Mouse (Mus musculus) kidney, adult 11 months (tissue): Measurements from ENCODE around the gene Gm13288.
"Not testable (repeated sequence)": the region's sequence is repeated elsewhere in the genome, so short reads cannot be mapped to it uniquely, and the experiment has no call there.

Source experiments
- DNase-seq: peaks from one replicate; pipeline ENCODE4 v3.0.0; 2022

Gm13288 gene

DNA sequence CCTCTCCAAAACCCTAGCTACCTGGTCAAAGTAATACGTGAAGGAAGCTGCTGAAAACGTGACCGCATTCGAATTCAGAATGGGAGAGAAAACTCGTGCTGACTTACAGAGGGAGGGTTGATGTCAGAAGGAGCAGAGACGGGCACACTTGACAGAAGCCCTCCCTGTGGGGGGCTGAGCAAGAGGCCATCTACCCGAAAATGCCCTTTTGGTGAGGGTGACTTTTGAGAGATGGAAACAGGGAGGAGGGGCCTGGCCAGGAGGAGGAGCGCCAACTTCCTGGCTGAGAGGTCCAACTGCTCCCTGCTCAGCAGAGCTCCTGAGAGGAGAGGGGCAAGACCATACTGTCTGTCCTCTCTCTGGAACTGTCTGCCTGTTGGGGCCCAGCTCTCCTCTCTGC lies at the start of gene Gm13288:
Gene Gm13288 (plus strand): TSS at position 301 of the 400 bp plus-strand sequence.
- not testable (repeated sequence) for DNase-seq

DNA sequence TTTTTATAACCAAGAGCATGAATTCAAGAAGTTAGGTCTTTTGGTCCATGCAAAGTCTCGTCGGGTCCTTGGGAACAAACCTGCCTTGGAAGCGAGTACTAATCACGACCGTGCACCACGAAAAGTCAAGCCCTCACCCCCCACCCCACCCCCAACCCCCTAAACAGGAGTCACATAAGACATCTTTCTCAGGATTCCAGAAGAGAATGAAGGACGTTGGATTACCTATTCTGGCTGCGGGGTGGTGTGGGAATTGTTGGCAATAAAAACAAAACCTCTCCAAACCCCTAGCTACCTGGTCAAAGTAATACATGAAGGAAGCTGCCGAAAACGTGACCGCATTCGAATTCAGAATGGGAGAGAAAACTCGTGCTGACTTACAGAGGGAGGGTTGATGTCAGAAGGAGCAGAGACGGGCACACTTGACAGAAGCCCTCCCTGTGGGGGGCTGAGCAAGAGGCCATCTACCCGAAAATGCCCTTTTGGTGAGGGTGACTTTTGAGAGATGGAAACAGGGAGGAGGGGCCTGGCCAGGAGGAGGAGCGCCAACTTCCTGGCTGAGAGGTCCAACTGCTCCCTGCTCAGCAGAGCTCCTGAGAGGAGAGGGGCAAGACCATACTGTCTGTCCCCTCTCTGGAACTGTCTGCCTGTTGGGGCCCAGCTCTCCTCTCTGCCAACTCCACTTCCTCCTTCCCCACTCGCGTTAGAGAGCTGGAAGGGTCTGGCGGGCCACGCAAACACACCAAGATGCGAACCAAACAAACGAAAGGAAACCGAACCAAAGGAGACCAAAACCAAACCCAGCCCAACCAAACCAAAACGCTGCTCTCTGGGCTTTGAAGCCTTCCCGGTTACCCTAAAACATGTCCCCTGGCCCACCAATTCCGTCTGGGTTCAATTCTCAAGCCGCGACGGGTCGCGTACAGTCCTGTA lies 48.5 kb upstream of the Gm13288 start:
- not testable (repeated sequence) for DNase-seq

DNA sequence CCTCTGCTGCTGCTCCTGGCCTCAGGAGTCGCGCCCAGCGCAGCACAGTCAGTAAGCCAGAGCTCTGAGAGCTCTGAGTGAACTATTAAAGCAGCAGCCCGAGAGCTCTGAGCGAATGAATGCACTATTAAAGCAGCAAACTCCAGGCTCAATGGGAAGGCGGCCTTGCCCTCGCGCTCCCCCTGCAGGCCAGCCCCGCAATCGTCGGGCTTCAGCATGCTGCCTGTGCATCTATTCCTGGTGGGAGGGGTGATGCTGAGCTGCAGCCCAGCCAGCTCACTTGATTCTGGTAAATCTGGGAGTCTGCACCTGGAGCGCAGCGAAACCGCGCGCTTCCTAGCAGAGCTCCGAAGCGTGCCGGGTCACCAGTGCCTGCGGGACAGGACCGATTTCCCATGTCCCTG lies 47.7 kb upstream of the Gm13288 start:
- peak; percentile 94 for DNase-seq

GRCm38 (mm10) chr4:88758751-88759150 lies 46.6 kb upstream of the Gm13288 start:
- DNase-seq, result peak; percentile 23

GRCm38 (mm10) chr4:88759610-88760268 lies 45.6 kb upstream of the Gm13288 start, which contains the start of gene Gm13283:
Gene Gm13283, plus strand, starts transcription at chr4:88760119.
- DNase-seq, result peak; percentile 37

DNA sequence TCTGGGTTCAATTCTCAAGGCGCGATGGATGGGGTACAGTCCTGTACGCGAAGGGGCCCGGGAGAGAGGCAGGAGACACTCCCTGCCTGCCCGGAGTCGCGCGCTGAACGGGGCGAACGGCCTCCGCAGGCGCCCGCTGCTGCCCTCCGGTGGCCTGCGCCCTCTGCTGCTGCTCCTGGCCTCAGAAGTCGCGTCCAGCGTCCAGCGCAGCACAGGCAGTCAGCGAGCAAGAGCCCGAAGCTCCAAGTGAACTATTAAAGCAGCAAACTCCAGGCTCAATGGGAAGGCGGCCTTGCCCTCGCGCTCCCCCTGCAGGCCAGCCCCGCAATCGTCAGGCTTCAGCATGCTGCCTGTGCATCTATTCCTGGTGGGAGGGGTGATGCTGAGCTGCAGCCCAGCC lies 44.9 kb upstream of the Gm13288 start:
- peak; percentile 87 for DNase-seq

- peak; percentile 69 for DNase-seq
These were observed 43.6 kb upstream of the Gm13288 start for GRCm38 (mm10) chr4:88761776-88762175.

DNA sequence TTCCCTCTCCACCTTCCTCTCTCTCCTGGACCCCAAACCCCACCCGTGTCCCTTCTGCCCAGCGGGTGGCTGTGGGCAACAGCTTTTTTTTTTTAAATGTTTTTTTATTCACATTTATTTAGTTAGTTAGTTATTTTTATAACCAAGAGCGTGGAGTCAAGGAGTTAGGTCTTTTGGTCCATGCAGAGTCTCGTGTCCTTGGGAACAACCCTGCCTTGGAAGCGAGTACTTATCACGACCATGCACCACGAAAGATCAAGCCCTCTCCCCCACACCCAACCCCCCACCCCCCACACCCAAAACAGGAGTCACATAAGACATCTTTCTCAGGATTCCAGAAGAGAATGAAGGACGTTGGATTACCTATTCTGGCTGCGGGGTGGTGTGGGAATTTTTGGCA lies 43.0 kb upstream of the Gm13288 start:
- peak; percentile 31 for DNase-seq

DNA sequence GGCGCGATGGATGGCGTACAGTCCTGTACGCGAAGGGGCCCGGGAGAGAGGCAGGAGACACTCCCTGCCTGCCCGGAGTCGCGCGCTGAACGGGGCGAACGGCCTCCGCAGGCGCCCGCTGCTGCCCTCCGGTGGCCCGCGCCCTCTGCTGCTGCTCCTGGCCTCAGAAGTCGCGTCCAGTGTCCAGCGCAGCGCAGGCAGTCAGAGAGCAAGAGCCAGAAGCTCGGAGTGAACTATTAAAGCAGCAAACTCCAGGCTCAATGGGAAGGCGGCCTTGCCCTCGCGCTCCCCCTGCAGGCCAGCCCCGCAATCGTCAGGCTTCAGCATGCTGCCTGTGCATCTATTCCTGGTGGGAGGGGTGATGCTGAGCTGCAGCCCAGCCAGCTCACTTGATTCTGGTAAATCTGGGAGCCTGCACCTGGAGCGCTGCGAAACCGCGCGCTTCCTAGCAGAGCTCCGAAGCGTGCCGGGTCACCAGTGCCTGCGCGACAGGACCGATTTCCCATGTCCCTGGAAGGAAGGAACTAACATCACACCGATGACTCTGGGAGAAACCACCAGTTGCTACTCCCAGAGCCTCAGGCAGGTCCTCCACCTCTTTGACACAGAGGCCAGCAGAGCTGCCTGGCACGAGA lies 41.8 kb upstream of the Gm13288 start:
- peak; percentile 82 for DNase-seq

GRCm38 (mm10) chr4:88773534-88773933 lies 31.8 kb upstream of the Gm13288 start, which contains the start of gene Gm13290:
Gene Gm13290, plus strand, starts transcription at chr4:88773834.
- not testable (repeated sequence) for DNase-seq

DNA sequence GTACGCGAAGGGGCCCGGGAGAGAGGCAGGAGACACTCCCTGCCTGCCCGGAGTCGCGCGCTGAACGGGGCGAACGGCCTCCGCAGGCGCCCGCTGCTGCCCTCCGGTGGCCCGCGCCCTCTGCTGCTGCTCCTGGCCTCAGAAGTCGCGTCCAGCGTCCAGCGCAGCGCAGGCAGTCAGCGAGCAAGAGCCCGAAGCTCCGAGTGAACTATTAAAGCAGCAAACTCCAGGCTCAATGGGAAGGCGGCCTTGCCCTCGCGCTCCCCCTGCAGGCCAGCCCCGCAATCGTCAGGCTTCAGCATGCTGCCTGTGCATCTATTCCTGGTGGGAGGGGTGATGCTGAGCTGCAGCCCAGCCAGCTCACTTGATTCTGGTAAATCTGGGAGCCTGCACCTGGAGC lies 28.7 kb upstream of the Gm13288 start, which contains the start of gene Gm13289:
Gene Gm13289 (plus strand): TSS at position 301 of the 400 bp plus-strand sequence.
- not testable (repeated sequence) for DNase-seq

- not testable (repeated sequence) for DNase-seq
These were observed 25.8 kb upstream of the Gm13288 start, which contains the start of gene Gm13272 for GRCm38 (mm10) chr4:88779550-88779949. Gene Gm13272, plus strand, starts transcription at chr4:88779850.

DNA sequence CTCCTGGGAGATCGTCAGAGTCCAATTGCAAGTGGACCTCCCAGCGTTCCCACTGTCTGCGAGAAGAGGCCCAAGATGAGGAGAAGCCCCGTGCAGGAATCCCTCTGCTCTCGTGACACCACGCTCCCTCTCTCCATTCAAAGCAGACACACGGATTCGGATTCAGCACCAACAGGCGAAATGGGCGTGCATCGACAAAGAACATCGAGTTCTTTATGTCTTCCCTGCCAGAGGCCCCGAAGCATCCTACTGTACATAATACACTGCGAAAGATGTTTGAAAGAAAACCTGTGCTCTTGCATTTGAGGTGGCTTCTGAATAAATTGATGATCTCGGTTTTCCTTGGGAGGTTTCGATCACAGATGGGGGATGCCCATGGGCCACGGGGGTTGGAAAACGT lies 25.0 kb upstream of the Gm13288 start:
- peak; percentile 8 for DNase-seq

DNA sequence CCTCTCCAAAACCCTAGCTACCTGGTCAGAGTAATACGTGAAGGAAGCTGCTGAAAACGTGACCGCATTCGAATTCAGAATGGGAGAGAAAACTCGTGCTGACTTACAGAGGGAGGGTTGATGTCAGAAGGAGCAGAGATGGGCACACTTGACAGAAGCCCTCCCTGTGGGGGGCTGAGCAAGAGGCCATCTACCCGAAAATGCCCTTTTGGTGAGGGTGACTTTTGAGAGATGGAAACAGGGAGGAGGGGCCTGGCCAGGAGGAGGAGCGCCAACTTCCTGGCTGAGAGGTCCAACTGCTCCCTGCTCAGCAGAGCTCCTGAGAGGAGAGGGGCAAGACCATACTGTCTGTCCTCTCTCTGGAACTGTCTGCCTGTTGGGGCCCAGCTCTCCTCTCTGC lies 23.5 kb upstream of the Gm13288 start, which contains the start of gene Ifnz:
Gene Ifnz (plus strand): TSS at position 301 of the 400 bp plus-strand sequence.
- DNase-seq, result not testable (repeated sequence)

DNA sequence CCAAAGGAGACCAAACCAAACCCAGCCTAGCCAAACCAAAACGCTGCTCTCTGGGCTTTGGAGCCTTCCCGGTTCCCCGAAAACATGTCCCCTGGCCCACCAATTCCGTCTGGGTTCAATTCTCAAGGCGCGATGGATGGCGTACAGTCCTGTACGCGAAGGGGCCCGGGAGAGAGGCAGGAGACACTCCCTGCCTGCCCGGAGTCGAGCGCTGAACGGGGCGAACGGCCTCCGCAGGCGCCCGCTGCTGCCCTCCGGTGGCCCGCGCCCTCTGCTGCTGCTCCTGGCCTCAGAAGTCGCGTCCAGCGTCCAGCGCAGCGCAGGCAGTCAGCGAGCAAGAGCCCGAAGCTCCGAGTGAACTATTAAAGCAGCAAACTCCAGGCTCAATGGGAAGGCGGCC lies 23.0 kb upstream of the Gm13288 start:
- peak; percentile 35 for DNase-seq

DNA sequence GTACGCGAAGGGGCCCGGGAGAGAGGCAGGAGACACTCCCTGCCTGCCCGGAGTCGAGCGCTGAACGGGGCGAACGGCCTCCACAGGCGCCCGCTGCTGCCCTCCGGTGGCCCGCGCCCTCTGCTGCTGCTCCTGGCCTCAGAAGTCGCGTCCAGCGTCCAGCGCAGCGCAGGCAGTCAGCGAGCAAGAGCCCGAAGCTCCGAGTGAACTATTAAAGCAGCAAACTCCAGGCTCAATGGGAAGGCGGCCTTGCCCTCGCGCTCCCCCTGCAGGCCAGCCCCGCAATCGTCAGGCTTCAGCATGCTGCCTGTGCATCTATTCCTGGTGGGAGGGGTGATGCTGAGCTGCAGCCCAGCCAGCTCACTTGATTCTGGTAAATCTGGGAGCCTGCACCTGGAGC lies 19.9 kb upstream of the Gm13288 start, which contains the start of gene Gm13276:
Gene Gm13276 (plus strand): TSS at position 301 of the 400 bp plus-strand sequence.
- not testable (repeated sequence) for DNase-seq

DNA sequence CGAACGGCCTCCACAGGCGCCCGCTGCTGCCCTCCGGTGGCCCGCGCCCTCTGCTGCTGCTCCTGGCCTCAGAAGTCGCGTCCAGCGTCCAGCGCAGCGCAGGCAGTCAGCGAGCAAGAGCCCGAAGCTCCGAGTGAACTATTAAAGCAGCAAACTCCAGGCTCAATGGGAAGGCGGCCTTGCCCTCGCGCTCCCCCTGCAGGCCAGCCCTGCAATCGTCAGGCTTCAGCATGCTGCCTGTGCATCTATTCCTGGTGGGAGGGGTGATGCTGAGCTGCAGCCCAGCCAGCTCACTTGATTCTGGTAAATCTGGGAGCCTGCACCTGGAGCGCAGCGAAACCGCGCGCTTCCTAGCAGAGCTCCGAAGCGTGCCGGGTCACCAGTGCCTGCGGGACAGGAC lies 16.9 kb upstream of the Gm13288 start, which contains the start of gene Gm13277:
Gene Gm13277 (plus strand): TSS at position 231 of the 400 bp plus-strand sequence.
- peak; percentile 79 for DNase-seq

DNA sequence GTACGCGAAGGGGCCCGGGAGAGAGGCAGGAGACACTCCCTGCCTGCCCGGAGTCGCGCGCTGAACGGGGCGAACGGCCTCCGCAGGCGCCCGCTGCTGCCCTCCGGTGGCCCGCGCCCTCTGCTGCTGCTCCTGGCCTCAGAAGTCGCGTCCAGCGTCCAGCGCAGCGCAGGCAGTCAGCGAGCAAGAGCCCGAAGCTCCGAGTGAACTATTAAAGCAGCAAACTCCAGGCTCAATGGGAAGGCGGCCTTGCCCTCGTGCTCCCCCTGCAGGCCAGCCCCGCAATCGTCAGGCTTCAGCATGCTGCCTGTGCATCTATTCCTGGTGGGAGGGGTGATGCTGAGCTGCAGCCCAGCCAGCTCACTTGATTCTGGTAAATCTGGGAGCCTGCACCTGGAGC lies 14.1 kb upstream of the Gm13288 start, which contains the start of gene Gm13278:
Gene Gm13278 (plus strand): TSS at position 301 of the 400 bp plus-strand sequence.
- not testable (repeated sequence) for DNase-seq

DNA sequence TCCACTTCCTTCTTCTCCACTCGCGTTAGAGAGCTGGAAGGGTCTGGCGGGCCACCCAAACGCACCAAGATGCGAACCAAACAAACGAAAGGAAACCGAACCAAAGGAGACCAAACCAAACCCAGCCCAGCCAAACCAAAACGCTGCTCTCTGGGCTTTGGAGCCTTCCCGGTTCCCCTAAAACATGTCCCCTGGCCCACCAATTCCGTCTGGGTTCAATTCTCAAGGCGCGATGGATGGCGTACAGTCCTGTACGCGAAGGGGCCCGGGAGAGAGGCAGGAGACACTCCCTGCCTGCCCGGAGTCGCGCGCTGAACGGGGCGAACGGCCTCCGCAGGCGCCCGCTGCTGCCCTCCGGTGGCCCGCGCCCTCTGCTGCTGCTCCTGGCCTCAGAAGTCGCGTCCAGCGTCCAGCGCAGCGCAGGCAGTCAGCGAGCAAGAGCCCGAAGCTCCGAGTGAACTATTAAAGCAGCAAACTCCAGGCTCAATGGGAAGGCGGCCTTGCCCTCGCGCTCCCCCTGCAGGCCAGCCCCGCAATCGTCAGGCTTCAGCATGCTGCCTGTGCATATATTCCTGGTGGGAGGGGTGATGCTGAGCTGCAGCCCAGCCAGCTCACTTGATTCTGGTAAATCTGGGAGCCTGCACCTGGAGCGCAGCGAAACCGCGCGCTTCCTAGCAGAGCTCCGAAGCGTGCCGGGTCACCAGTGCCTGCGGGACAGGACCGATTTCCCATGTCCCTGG lies 11.2 kb upstream of the Gm13288 start, which contains the start of gene Gm13275:
Gene Gm13275 (plus strand): TSS at position 552 of the 740 bp plus-strand sequence.
- DNase-seq, result peak; percentile 77

DNA sequence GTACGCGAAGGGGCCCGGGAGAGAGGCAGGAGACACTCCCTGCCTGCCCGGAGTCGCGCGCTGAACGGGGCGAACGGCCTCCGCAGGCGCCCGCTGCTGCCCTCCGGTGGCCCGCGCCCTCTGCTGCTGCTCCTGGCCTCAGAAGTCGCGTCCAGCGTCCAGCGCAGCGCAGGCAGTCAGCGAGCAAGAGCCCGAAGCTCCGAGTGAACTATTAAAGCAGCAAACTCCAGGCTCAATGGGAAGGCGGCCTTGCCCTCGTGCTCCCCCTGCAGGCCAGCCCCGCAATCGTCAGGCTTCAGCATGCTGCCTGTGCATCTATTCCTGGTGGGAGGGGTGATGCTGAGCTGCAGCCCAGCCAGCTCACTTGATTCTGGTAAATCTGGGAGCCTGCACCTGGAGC lies 8.2 kb upstream of the Gm13288 start, which contains the start of gene Gm13279:
Gene Gm13279 (plus strand): TSS at position 301 of the 400 bp plus-strand sequence.
- DNase-seq, result not testable (repeated sequence)

DNA sequence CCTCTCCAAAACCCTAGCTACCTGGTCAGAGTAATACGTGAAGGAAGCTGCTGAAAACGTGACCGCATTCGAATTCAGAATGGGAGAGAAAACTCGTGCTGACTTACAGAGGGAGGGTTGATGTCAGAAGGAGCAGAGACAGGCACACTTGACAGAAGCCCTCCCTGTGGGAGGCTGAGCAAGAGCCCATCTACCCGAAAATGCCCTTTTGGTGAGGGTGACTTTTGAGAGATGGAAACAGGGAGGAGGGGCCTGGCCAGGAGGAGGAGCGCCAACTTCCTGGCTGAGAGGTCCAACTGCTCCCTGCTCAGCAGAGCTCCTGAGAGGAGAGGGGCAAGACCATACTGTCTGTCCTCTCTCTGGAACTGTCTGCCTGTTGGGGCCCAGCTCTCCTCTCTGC lies 6.0 kb upstream of the Gm13288 start, which contains the start of gene Gm13285:
Gene Gm13285 (plus strand): TSS at position 301 of the 400 bp plus-strand sequence.
- not testable (repeated sequence) for DNase-seq
